Mouse (Mus musculus) forebrain, postnatal 0 days (tissue): ENCODE results near the gene Gpd2. TPM values are rescaled to one million over a fixed set of nuclear protein-coding genes. Genes with fewer than 3 reads are reported as not detected.
A peak's percentile ranks its signal among the peaks of the same experiment; 100 is the strongest.

ENCODE experiments used
- ATAC-seq: fragments of 200-750 bp; cut with Nextera tagmentation; 2 replicates; pipeline ENCODE4 v1.8.0; 2017; ENCODE audit warnings: mild to moderate bottlenecking, moderate library complexity
- DNase-seq: peaks from one replicate; pipeline ENCODE4 v3.0.0-alpha.2; 2015
- H3K27ac ChIP-seq: fragments of 300-500 bp; sonication (generic); 2 replicates; pipeline ENCODE4 v1.5.1; 2014; ENCODE audit warnings: low read depth, mild to moderate bottlenecking, antibody characterized with exemption, low read length, moderate library complexity, mixed read lengths
- H3K27me3 ChIP-seq: fragments of 300-500 bp; sonication (generic); 2 replicates; pipeline ENCODE4 v1.6.1; 2014; ENCODE audit warnings: mild to moderate bottlenecking, low read length, mixed read lengths; ENCODE audit not compliant: insufficient read depth
- H3K36me3 ChIP-seq: fragments of 300-500 bp; sonication (generic); 2 replicates; pipeline ENCODE4 v1.6.1; 2014; ENCODE audit warnings: mild to moderate bottlenecking, moderate library complexity; ENCODE audit not compliant: insufficient read depth
- H3K4me1 ChIP-seq: fragments of 300-500 bp; sonication (generic); 2 replicates; pipeline ENCODE4 v1.6.1; 2014; ENCODE audit warnings: antibody characterized with exemption; ENCODE audit not compliant: insufficient read depth
- H3K4me2 ChIP-seq: fragments of 300-500 bp; sonication (generic); 2 replicates; pipeline ENCODE4 v1.6.1; 2014; ENCODE audit warnings: low read depth, mild to moderate bottlenecking, moderate library complexity
- H3K4me3 ChIP-seq: fragments of 300-500 bp; sonication (generic); 2 replicates; pipeline ENCODE4 v1.5.1; 2014; ENCODE audit warnings: low read depth, low read length, mixed read lengths
- H3K9ac ChIP-seq: fragments of 300-500 bp; sonication (generic); 2 replicates; pipeline ENCODE4 v1.6.1; 2014; ENCODE audit warnings: mild to moderate bottlenecking
- H3K9me3 ChIP-seq: fragments of 300-500 bp; sonication (generic); 2 replicates; pipeline ENCODE4 v1.6.1; 2016; ENCODE audit warnings: low read length
- CTCF ChIP-seq: sonication (generic); IDR thresholded peaks from 2 replicates; pipeline ENCODE4 v1.5.1; 2016; ENCODE audit warnings: antibody characterized with exemption, control low read depth, low read depth
- WGBS: fragments of 180-500 bp; shearing (Covaris S2); extraction: QIAGEN DNeasy Blood & Tissue Kit; methylation state at CpG from one replicate; pipeline ENCODE4 v1.1.7; 2014; 5-methylcytosine and 5-hydroxymethylcytosine counted together
- polyA plus RNA-seq: library from polyadenylated mRNA; unstranded; fragments of >200 nt; fragmentation: Nextera tagmentation; extraction: Ambion mirVana; gene quantifications from 2 replicates; pipeline ENCODE4 v1.2.1, GENCODE M21; 2015
- total RNA-seq: library from RNA; depleted of rRNA; stranded (reverse); fragments of >200 nt; gene quantifications from 2 replicates; pipeline ENCODE4 v1.2.3, GENCODE M21; 2014; rRNA removed

Gpd2 gene
- total RNA-seq (54.1 and 60.8 TPM in 2 replicates), polyA plus RNA-seq (31.1 and 46.5 TPM in 2 replicates)

DNA sequence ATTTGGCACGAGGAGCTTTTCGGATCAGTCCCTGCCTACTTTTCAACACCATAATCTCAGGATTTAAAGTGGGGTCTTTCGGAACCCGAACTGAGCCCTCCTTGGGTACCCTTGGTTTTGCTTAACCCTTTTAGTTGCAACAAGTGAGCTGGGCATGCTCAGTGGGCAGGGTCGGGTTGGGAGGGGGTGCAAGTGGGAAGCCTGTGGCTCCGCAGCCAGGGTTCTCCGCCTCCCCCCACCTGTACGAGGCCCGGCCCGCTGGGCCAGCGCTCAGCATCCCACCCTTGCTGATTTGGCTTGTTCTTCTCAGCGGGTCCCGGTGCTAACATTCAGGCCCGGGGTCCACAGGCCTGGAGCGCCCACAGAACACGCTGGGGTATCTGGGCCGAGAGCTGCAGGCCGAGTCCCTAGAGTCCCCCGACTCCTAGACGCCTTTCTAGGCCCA, at the start of gene Gpd2:
TSS of gene Gpd2 (plus strand) at position 161 of the 445 bp plus-strand sequence.
- DNase-seq (no peak), ATAC-seq (peak; percentile 83)
- H3K4me3 ChIP-seq = peak within 1 kb of the TSS; percentile 76
- no peaks in the 10 kb centered on the region for H3K27me3 ChIP-seq
- 7% methylated on average over 20 of the region's 20 CpGs for WGBS
- peak within 1 kb of the TSS; percentile 75 for H3K27ac ChIP-seq
- peak within 1 kb of the TSS; percentile 88 for H3K4me2 ChIP-seq
- no peak for TF ChIP-seq CTCF
- peaks cover 4% of the 10 kb centered on the region; the same call in 1 of the 2 replicates for H3K4me1 ChIP-seq
- no peaks in the 10 kb centered on the region for H3K9me3 ChIP-seq
- peak within 1 kb of the TSS; percentile 89 for H3K9ac ChIP-seq
- no peaks in the 10 kb centered on the region for H3K36me3 ChIP-seq

DNA sequence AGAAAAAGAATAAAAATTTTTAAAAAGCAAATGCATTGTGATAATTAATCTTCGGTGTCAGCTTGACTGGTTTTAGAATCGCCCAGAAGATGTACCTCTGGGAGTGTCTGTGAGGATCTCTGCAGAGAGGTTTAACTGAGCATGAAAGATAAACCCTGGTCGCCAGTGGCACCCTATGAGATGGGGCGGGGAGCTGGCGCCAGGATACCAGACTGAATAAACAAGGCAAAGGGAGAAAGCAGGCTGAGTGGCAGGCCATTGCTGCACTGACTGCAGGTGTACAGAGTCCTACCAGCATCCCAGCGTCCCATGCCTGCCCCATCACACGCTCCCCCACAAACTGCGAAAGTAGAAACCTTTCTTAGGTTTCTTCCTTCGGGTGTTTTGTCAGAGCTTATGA, 49.2 kb upstream of the Gpd2 start:
- TF ChIP-seq CTCF = no peak
- Histone ChIP-seq H3K4me3 (no peak overlapping the region), H3K27ac (no peak overlapping the region), H3K27me3 (no peaks in the 10 kb centered on the region), H3K36me3 (no peaks in the 10 kb centered on the region), H3K9ac (no peak overlapping the region), H3K9me3 (no peaks in the 10 kb centered on the region), H3K4me2 (no peak overlapping the region), H3K4me1 (no peaks in the 10 kb centered on the region)
- DNase-seq (no peak), ATAC-seq (no peak)
- 64% methylated on average over 9 of the region's 9 CpGs for WGBS

DNA sequence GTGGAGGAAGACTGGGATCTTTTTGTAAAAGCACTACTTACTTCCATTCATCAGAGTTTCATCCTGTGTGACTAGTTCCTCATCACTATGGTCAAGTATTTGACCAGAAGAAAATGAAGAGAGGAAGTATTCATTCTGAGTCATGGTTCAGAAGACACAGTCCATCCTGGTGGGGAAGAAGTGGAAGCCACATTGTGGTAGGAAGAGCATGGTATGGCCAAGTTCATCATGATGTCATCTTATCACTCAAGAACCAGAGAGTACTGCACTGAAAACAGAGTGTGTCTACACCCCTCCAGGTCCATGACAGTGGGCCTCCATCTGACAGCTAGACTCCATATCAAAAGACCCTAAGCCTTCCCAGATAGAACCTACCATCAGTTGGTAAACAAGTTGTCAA, 46.6 kb upstream of the Gpd2 start:
- H3K4me1 ChIP-seq = no peaks in the 10 kb centered on the region
- no peak for TF ChIP-seq CTCF
- DNase-seq = no peak
- no peak overlapping the region for H3K4me3 ChIP-seq
- no peaks in the 10 kb centered on the region for H3K27me3 ChIP-seq
- no peak overlapping the region for H3K4me2 ChIP-seq
- H3K9ac ChIP-seq = no peak overlapping the region
- no peaks in the 10 kb centered on the region for H3K9me3 ChIP-seq
- no peaks in the 10 kb centered on the region for H3K36me3 ChIP-seq
- no peak overlapping the region for H3K27ac ChIP-seq
- no peak for ATAC-seq

DNA sequence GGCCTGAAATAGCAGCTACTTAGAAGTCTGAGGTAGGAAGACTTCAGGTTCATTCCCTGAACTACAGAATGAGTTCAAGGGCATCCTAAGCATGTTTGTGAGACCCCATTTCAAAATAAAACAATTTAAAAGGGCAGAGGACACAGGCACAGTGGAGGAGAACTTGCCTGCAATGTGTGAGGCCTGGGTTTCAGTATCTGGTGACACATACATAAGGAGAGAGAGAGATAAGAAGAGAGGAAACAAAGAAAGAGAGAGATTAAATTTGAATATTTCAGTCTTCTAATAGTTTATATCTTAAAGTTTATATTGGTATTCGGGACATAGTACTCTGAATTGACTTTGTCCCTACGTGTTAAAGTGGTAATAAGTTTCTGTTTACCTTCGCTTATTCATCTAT, 38.4 kb upstream of the Gpd2 start:
- DNase-seq (no peak), ATAC-seq (no peak)
- no peak for TF ChIP-seq CTCF
- no peak overlapping the region for H3K9ac ChIP-seq
- H3K27me3 ChIP-seq = no peaks in the 10 kb centered on the region
- H3K4me3 ChIP-seq = no peak overlapping the region
- no peaks in the 10 kb centered on the region for H3K4me1 ChIP-seq
- H3K9me3 ChIP-seq = no peaks in the 10 kb centered on the region
- H3K27ac ChIP-seq = no peak overlapping the region
- no peaks in the 10 kb centered on the region for H3K36me3 ChIP-seq
- WGBS = 89% methylated on average over 3 of the region's 3 CpGs
- H3K4me2 ChIP-seq = no peak overlapping the region

DNA sequence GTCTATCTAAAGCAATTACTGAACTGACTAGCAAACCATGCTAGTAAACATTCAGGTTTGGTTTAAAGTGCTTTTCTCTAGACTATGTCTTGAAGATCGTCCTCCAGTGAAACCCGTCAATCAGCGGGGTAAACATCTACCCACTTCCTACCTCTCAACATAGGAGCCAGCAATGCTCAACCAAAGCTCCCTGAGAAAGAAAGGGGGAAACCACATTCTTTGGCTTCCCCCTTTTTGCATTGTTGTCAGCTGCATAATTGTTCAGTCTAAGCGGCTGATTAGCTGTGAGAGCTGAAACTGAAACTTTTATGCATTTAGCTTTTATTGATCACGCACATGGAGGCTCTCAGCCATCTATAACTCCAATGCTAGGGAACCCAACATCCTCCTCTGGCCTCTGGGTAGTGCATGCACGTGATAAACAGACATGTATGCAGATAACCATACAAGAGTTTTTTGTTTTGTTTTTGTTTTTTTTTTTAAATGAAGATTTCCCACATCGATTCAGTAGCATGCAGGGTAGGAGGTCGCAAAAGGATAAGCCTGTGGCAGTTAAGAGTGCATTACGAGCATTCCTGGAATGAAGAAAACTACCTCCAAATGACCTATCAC, 28.9 kb upstream of the Gpd2 start:
- WGBS = 80% methylated on average over 9 of the region's 9 CpGs
- no peak overlapping the region for H3K4me2 ChIP-seq
- H3K9me3 ChIP-seq = 0 out of 2 replicates have a peak, but pooled peaks cover 5% of the 10 kb centered on the region
- H3K9ac ChIP-seq = no peak overlapping the region
- DNase-seq (no peak), ATAC-seq (no peak)
- H3K27me3 ChIP-seq = no peaks in the 10 kb centered on the region
- TF ChIP-seq CTCF = no peak
- no peak overlapping the region for H3K27ac ChIP-seq
- H3K36me3 ChIP-seq = no peaks in the 10 kb centered on the region
- no peak overlapping the region for H3K4me3 ChIP-seq
- H3K4me1 ChIP-seq = no peaks in the 10 kb centered on the region

DNA sequence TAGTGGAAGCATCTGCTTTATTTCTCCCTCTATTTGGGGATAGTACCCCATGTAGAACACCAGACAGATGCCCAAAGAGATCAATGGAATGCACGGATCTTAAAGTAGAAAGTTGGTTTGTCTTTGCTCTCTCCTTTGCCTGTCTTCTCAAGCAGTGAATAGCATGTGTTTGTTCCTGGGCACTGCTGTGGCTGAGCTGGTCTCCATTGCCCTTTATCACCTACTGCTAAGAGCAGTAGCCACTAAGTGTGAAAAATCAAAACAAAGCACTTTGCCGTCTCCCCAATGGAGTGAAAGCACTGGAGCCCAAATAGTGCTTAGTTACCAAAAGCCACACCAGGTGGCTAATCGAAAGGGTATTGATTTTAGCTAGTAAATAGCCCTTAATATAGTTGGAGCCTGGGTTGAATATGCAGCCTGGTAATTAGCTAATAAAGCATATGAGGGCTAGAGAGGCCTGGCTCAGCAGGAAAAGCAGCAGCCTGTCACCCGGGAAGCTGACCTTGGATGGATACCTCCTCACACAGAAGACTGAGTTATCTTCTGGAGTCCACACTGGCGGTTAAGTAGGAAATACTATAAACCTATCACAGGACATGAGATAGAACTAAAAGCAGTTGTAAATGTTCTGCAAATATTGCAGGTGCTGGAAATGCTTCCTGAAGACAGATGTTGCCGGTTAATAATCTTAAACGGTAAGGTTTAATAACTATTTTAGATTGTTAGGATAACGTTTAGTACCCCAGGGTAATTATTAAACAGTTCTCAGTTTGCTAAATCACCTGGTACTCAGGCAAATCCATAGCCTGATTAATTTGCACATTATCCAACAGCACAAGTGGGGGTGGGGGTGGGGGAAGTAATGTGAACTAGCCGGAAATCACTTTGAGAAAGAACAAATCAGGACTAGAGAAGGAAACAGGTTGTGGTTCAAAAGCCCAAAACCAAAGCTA, 26.1 kb upstream of the Gpd2 start:
- H3K9ac ChIP-seq = no peak overlapping the region
- H3K9me3 ChIP-seq = 0 out of 2 replicates have a peak, but pooled peaks cover 5% of the 10 kb centered on the region
- no peaks in the 10 kb centered on the region for H3K27me3 ChIP-seq
- TF ChIP-seq CTCF = no peak
- no peak overlapping the region for H3K4me3 ChIP-seq
- H3K4me1 ChIP-seq = no peaks in the 10 kb centered on the region
- no peak for ATAC-seq
- DNase-seq = no peak
- no peak overlapping the region for H3K27ac ChIP-seq
- WGBS = 54% methylated on average over 9 of the region's 9 CpGs
- H3K36me3 ChIP-seq = no peaks in the 10 kb centered on the region
- no peak overlapping the region for H3K4me2 ChIP-seq

DNA sequence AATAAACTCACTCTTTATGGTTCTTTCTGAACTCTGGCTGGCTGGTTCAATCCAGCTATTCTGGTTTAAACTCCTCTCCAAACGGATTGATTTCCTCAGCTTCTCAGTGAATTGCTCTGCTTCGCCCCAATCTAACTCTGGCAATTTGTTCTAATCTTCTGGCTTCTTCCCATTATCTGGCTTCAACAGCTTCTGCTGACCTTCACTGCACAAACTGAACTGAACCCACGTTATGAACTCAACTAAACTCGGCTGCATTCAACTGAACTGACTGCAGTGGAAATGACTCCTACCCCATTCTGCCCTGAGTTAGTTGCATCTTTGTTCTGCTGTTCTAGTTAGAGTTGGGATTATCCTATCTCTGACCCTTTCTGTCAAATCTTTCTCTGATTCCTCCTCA, 24.1 kb upstream of the Gpd2 start:
- TF ChIP-seq CTCF = no peak
- DNase-seq (no peak), ATAC-seq (no peak)
- H3K36me3 ChIP-seq = no peaks in the 10 kb centered on the region
- no peak overlapping the region for H3K27ac ChIP-seq
- H3K4me3 ChIP-seq = no peak overlapping the region
- H3K27me3 ChIP-seq = no peaks in the 10 kb centered on the region
- 0 out of 2 replicates have a peak, but pooled peaks cover 5% of the 10 kb centered on the region for H3K9me3 ChIP-seq
- no peak overlapping the region for H3K4me2 ChIP-seq
- H3K4me1 ChIP-seq = no peaks in the 10 kb centered on the region
- H3K9ac ChIP-seq = no peak overlapping the region
- 90% methylated on average over 4 of the region's 4 CpGs for WGBS
